Mouse (Mus musculus) gastrocnemius, adult 2 months (tissue): ENCODE data around the gene Srsf6. TPM values are rescaled to one million over a fixed set of nuclear protein-coding genes. Genes with fewer than 3 reads are reported as not detected.
A peak's percentile ranks its signal among the peaks of the same experiment; 100 is the strongest.

Experiments used
- DNase-seq: peaks from one replicate; pipeline ENCODE4 v3.0.0; 2022
- H3K27ac ChIP-seq: fragments of 200-600 bp; 2 replicates; pipeline ENCODE4 v1.8.1; 2022; ENCODE audit warnings: mild to moderate bottlenecking
- H3K4me3 ChIP-seq: fragments of 200-600 bp; 2 replicates; pipeline ENCODE4 v1.8.1; 2022; ENCODE audit warnings: mild to moderate bottlenecking, moderate library complexity
- CTCF ChIP-seq: fragments of 200-600 bp; IDR thresholded peaks from 2 replicates; pipeline ENCODE4 v1.8.1; 2022; ENCODE audit warnings: antibody characterized with exemption, mild to moderate bottlenecking, moderate library complexity
- intact Hi-C: fragments of 180-260 bp; cut with DNase I; formaldehyde crosslinking; loops from one replicate; pipeline ENCODE4 v1.15.1; 2025
- total RNA-seq, 2 experiments: library from RNA; stranded (reverse); gene quantifications; 2 replicates each; pipeline ENCODE4 v1.2.3; 2021

Gene Srsf6
- total RNA-seq, 2 experiments from 2014 or later: 45.6 to 46.1 TPM

DNA sequence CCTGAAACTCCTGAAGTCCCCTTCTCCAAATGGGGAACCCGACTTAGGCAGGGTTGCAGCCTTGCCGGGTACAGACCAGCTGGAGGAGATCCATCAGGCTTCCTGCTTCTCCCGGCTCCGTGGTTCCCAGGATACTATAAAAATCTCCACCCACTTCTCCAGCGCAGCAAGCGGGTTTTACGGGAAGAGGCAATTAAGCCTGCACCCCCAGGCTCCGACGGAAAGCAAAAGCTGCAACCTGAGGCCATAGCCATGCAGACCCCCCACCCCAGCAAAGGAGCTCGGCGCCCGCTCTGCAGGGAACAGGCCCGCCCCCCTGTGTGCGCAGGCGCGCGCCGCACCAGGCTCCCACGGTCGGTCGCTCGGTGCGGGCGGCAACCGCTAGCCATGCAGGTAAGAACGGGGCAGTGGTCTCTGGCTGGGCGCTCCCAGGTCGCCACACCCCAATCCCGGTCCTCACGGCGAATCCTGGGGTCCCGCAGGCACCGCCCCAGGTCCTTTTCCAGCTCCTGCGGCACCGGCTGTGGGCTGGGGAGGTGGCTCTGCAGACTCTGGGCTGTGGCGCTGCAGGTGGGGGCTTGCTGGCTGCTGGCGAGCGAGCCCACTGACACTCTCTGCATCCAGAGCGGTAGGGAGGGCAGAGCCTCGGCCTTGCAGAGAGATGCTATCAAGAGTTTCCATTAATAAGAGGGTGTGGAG lies 12.0 kb downstream of the Srsf6 start, which contains the start of gene L3mbtl1:
Gene L3mbtl1 (plus strand): TSS at position 325 of the 699 bp plus-strand sequence.
- Histone ChIP-seq H3K27ac (no peak within 1 kb of the TSS), H3K4me3 (peak within 1 kb of the TSS; percentile 73)
- DNase-seq: peak; percentile 55
- intact Hi-C loops: no loop called here
- TF ChIP-seq CTCF: no peak

- peak overlapping the region; percentile 73 for H3K4me3 ChIP-seq
- intact Hi-C loops: no loop called here
- no peak for TF ChIP-seq CTCF
- H3K27ac ChIP-seq: no peak overlapping the region
- no peak for DNase-seq
Measured at GRCm38 (mm10) chr2:162943931-162944330, 12.6 kb downstream of the Srsf6 start.

- no peak for DNase-seq
- intact Hi-C loops: no loop called here
- Histone ChIP-seq H3K27ac (no peak overlapping the region), H3K4me3 (no peak overlapping the region)
- no peak for TF ChIP-seq CTCF
Measured at GRCm38 (mm10) chr2:162946964-162947363, 15.6 kb downstream of the Srsf6 start.

GRCm38 (mm10) chr2:162947736-162948135 lies 16.4 kb downstream of the Srsf6 start:
- peak overlapping the region; percentile 20; the same call in 1 of the 2 replicates for H3K4me3 ChIP-seq
- no peak for TF ChIP-seq CTCF
- H3K27ac ChIP-seq: no peak overlapping the region
- DNase-seq: no peak
- intact Hi-C loops: no loop called here

DNA sequence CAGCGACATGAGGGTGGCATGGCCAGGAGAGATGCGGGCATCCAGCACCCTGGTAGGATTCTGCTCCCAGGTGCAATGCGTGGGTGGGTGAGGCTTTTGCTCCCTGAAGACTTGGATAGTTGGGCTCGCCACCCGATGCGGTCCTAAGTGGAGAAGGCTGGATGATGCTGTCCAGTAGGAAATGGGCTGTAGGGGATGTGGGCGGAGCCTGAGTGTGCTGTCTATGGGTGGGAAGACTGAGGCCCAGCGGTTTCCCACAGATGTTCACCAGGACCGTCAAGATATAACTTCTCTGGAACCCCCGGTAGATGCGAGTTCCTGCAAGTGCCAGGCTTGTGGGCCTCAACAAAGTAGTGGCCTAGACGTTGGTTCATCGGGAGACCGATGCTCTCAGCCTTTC lies 16.9 kb downstream of the Srsf6 start:
- no peak for DNase-seq
- H3K27ac ChIP-seq: no peak overlapping the region
- TF ChIP-seq CTCF: no peak
- intact Hi-C loops: no loop called here
- H3K4me3 ChIP-seq: peak overlapping the region; percentile 20; the same call in 1 of the 2 replicates

GRCm38 (mm10) chr2:162950776-162951175 lies 19.4 kb downstream of the Srsf6 start:
- H3K4me3 ChIP-seq: no peak overlapping the region
- no peak for TF ChIP-seq CTCF
- DNase-seq: no peak
- intact Hi-C loops: no loop called here
- H3K27ac ChIP-seq: no peak overlapping the region

DNA sequence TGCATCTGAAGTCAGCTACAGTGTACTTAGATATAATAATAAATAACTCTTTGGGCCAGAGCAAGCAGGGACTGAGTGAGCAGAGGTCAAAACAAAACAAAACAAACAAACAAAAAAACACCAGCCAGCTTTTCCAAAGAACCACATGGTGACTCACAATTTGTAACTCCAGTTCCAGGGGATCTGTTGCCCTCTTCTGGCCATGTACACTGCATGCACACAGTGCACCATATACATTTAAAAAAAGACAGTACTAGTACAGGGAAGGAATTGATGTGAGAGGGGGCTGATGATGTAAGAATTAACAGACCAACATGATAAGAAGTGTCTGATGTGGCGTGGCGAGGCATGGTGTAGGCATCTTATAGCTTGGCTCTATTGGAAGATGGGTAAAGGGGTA lies 25.5 kb downstream of the Srsf6 start:
- TF ChIP-seq CTCF: peak; percentile 23; the same call in 1 of the 2 replicates
- intact Hi-C loops: loop anchor here (5.0 kb wide), 1 partner anchor 35 kb away; no protein-coding TSS in a partner anchor
- H3K4me3 ChIP-seq: no peak overlapping the region
- no peak overlapping the region for H3K27ac ChIP-seq
- no peak for DNase-seq

- no peak for TF ChIP-seq CTCF
- H3K27ac ChIP-seq: no peak overlapping the region
- intact Hi-C loops: no loop called here
- H3K4me3 ChIP-seq: no peak overlapping the region
- DNase-seq: no peak
Measured at GRCm38 (mm10) chr2:162961321-162961720, 30.0 kb downstream of the Srsf6 start.

GRCm38 (mm10) chr2:162966734-162967133 lies 35.4 kb downstream of the Srsf6 start:
- Histone ChIP-seq H3K4me3 (no peak overlapping the region), H3K27ac (no peak overlapping the region)
- TF ChIP-seq CTCF: no peak
- intact Hi-C loops: loop anchor here (5.0 kb wide), 1 partner anchor 36 kb away; no protein-coding TSS in a partner anchor
- no peak for DNase-seq

GRCm38 (mm10) chr2:162968357-162968756 lies 37.0 kb downstream of the Srsf6 start:
- no peak overlapping the region for H3K4me3 ChIP-seq
- intact Hi-C loops: loop anchor here (5.0 kb wide), 1 partner anchor 34 kb away; no protein-coding TSS in a partner anchor
- peak; percentile 73 for TF ChIP-seq CTCF
- no peak overlapping the region for H3K27ac ChIP-seq
- peak; percentile 55 for DNase-seq

GRCm38 (mm10) chr2:162969101-162969500 lies 37.8 kb downstream of the Srsf6 start:
- Histone ChIP-seq H3K4me3 (no peak overlapping the region), H3K27ac (no peak overlapping the region)
- intact Hi-C loops: loop anchor here (5.0 kb wide), 1 partner anchor 33 kb away; no protein-coding TSS in a partner anchor
- no peak for DNase-seq
- TF ChIP-seq CTCF: no peak

GRCm38 (mm10) chr2:162970896-162971295 lies 39.6 kb downstream of the Srsf6 start:
- TF ChIP-seq CTCF: no peak
- H3K4me3 ChIP-seq: no peak overlapping the region
- no peak for DNase-seq
- H3K27ac ChIP-seq: no peak overlapping the region
- intact Hi-C loops: no loop called here

DNA sequence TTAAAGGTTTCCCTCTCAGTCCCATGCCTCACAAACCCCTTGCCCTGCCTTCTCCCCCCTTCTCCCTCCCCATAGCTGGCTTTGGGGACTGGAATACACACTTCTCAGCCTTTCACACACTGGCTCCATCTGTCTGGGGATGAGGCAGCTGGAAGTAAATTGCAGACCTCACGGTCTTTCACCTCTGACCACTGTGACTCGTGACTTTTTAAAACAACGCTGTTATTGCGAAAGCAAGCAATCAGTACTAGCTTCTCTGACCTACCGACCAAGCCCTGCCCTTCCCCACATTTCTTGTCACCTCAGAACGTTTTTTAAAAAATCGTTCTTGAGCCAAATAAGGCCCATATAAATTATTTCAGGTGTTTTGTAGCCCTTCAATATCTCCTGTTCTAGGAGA lies 41.4 kb downstream of the Srsf6 start:
- no peak overlapping the region for H3K4me3 ChIP-seq

GRCm38 (mm10) chr2:162973206-162973605 lies 41.9 kb downstream of the Srsf6 start:
- TF ChIP-seq CTCF: no peak

More for the DNA sequence above, 41.4 kb downstream of the Srsf6 start:
- intact Hi-C loops: no loop called here
- no peak for TF ChIP-seq CTCF
- no peak for DNase-seq
- no peak overlapping the region for H3K27ac ChIP-seq

More at GRCm38 (mm10) chr2:162973206-162973605, 41.9 kb downstream of the Srsf6 start:
- intact Hi-C loops: no loop called here
- no peak for DNase-seq
- Histone ChIP-seq H3K4me3 (no peak overlapping the region), H3K27ac (no peak overlapping the region)
